In genomic region chr17:83829356-83829755, GRCm38 (mm10) we compare ENCODE assay signal across 24 mouse cellular contexts. TPM values are rescaled to one million over a fixed set of nuclear protein-coding genes. Genes with fewer than 3 reads are reported as not detected.
A peak's percentile ranks its signal among the peaks of the same experiment; 100 is the strongest.
DNase-seq lines count a peak whose midpoint lies in the region; ATAC-seq and TF ChIP-seq lines count a peak whose summit lies in the region.
"Had no signal": no experiment of that assay in that cellular context is flagged by ENCODE, and none has a peak within 500 bp of the region (broad histone marks: within the 10 kb centered on the region; RNA-seq: fewer than 3 reads in every experiment).

No protein-coding gene starts in this region.

- 0 out of 2 replicates have a peak overlapping the region, but pooled peaks have one; percentile 29 for H3K27ac ChIP-seq in liver, postnatal 0 days (ENCODE audit: low read depth)
- no peak overlapping the region for H3K27ac ChIP-seq in midbrain, embryonic 13.5 days
- H3K27ac ChIP-seq: embryonic facial prominence, embryonic 15.5 days; forebrain, embryonic 12.5 days; heart, adult 2 months; heart, embryonic 15.5 days had no signal

- ATAC-seq in liver, postnatal 0 days, result no peak
- peak; percentile 70 for ATAC-seq in common myeloid progenitor, adult 5-6 weeks (replicated peaks; ENCODE audit: low read depth, poor library complexity, severe bottlenecking)
- ATAC-seq in hematopoietic stem cell, adult 5-6 weeks (replicated peaks in 1 of 2; ENCODE audit: insufficient read depth in 1 of 2, low FRiP score in 2 of 2, low TSS enrichment in 1 of 2, low read depth in 1 of 2, poor library complexity in 2 of 2, severe bottlenecking in 2 of 2), result peak; percentile 22 to 55; a peak in 3 of 4 replicates
- peak; percentile 67 for ATAC-seq in megakaryocyte progenitor cell, adult 5-6 weeks (replicated peaks; ENCODE audit: poor library complexity)
- ATAC-seq in midbrain, embryonic 13.5 days, result no peak
- ATAC-seq: forebrain, embryonic 16.5 days; hindbrain, embryonic 16.5 days; inflammation-experienced regulatory T-cells, adult 6 months had no signal

- DNase-seq in liver, postnatal 0 days, result no peak
- no peak for DNase-seq in liver
- no peak for DNase-seq in thymus, postnatal 4 days
- no peak for DNase-seq in right cerebral cortex, postnatal 25 days
- DNase-seq: adrenal gland, adult 2 months; adrenal gland, postnatal 36 days; cerebellum, adult 11-12 months; cerebellum, adult 9-10 months; cerebellum, postnatal 25 days; gastrocnemius, postnatal 10 days; heart, adult 2 months; heart, postnatal 14 days had no signal

- no peaks in the 10 kb centered on the region for H3K9me3 ChIP-seq in liver, postnatal 0 days (ENCODE audit: low read length)
- H3K9me3 ChIP-seq in midbrain, embryonic 13.5 days, result no peaks in the 10 kb centered on the region
- H3K9me3 ChIP-seq: embryonic facial prominence, embryonic 15.5 days; forebrain, embryonic 12.5 days; heart, embryonic 15.5 days had no signal

- no peak for TF ChIP-seq EP300 in liver, postnatal 0 days (IDR thresholded peaks at IDR 0.05; ENCODE audit: low read depth)

- 43% methylated on average over 3 of the region's 3 CpGs for WGBS in liver, postnatal 0 days (ENCODE audit: insufficient replicate concordance)
- 66% methylated on average over 3 of the region's 3 CpGs for WGBS in midbrain, embryonic 13.5 days

- H3K27me3 ChIP-seq in liver, postnatal 0 days (ENCODE audit: insufficient read depth, low read length), result no peaks in the 10 kb centered on the region
- H3K27me3 ChIP-seq in midbrain, embryonic 13.5 days, result no peaks in the 10 kb centered on the region
- H3K27me3 ChIP-seq: embryonic facial prominence, embryonic 15.5 days; forebrain, embryonic 12.5 days; heart, embryonic 15.5 days had no signal

- no peak overlapping the region for H3K9ac ChIP-seq in liver, postnatal 0 days (replicated peaks)
- no peak overlapping the region for H3K9ac ChIP-seq in midbrain, embryonic 13.5 days (replicated peaks)
- H3K9ac ChIP-seq: embryonic facial prominence, embryonic 15.5 days; forebrain, embryonic 12.5 days; heart, embryonic 15.5 days had no signal

- TF ChIP-seq CTCF in liver, postnatal 0 days (IDR thresholded peaks at IDR 0.05; ENCODE audit: low read depth), result no peak

- H3K36me3 ChIP-seq in liver, postnatal 0 days (replicated peaks; ENCODE audit: insufficient read depth, low read length), result 0 out of 2 replicates have a peak, but pooled peaks cover 2% of the 10 kb centered on the region
- no peaks in the 10 kb centered on the region for H3K36me3 ChIP-seq in midbrain, embryonic 13.5 days
- H3K36me3 ChIP-seq: embryonic facial prominence, embryonic 15.5 days; forebrain, embryonic 12.5 days; heart, embryonic 15.5 days had no signal

- H3K4me2 ChIP-seq in liver, postnatal 0 days (ENCODE audit: low read depth, low read length), result no peak overlapping the region
- no peak overlapping the region for H3K4me2 ChIP-seq in midbrain, embryonic 13.5 days (replicated peaks)
- H3K4me2 ChIP-seq: embryonic facial prominence, embryonic 15.5 days; forebrain, embryonic 12.5 days; heart, embryonic 11.5 days; heart, embryonic 15.5 days had no signal

- no peak overlapping the region for H3K4me3 ChIP-seq in liver, postnatal 0 days (ENCODE audit: low read depth, low read length)
- H3K4me3 ChIP-seq in midbrain, embryonic 13.5 days (replicated peaks), result no peak overlapping the region
- H3K4me3 ChIP-seq: embryonic facial prominence, embryonic 15.5 days; forebrain, embryonic 12.5 days; heart, adult 2 months; heart, embryonic 15.5 days had no signal

- H3K4me1 ChIP-seq in liver, postnatal 0 days (ENCODE audit: insufficient read depth), result no peaks in the 10 kb centered on the region
- no peaks in the 10 kb centered on the region for H3K4me1 ChIP-seq in midbrain, embryonic 13.5 days (replicated peaks)

RNA-seq across cellular contexts. Expression of gene Haao, which starts 18.4 kb away (rescaled TPM):
- 93.3 and 104 TPM in 2 replicates for polyA plus RNA-seq in liver, postnatal 0 days (2015; fragmentation: Nextera tagmentation; extraction: Ambion mirVana)
- 14.6 and 40.0 TPM in 2 replicates for total RNA-seq in common myeloid progenitor, adult 5-6 weeks (2017)
- 30.9 and 33.2 TPM in 2 replicates for total RNA-seq in hematopoietic stem cell, adult 5-6 weeks (2017)
- 21.6 and 34.9 TPM in 2 replicates for total RNA-seq in megakaryocyte progenitor cell, adult 5-6 weeks (2015)
- 22.0 and 22.2 TPM in 2 replicates for total RNA-seq in megakaryocyte progenitor cell, adult 5-6 weeks (2017)
- polyA plus RNA-seq in midbrain, embryonic 13.5 days (2015; fragmentation: Nextera tagmentation; extraction: Ambion mirVana), result 0.31 TPM in 1 of 2 replicates, not detected in the other
- total RNA-seq: heart, postnatal 14 days had no signal
- polyA plus RNA-seq: forebrain, embryonic 12.5 days; hindbrain, embryonic 11.5 days had no signal

Comparison
In these comparisons a context has a peak if more than half of its experiments do, and no peak if none do; other contexts are left out.
1. ATAC-seq: peak in common myeloid progenitor, adult 5-6 weeks (single experiment), hematopoietic stem cell, adult 5-6 weeks (2 of 2) and megakaryocyte progenitor cell, adult 5-6 weeks (single experiment); none in liver, postnatal 0 days (single experiment) and midbrain, embryonic 13.5 days (single experiment).